ENCODE assay signal across 16 mouse cellular contexts in the genomic region with DNA sequence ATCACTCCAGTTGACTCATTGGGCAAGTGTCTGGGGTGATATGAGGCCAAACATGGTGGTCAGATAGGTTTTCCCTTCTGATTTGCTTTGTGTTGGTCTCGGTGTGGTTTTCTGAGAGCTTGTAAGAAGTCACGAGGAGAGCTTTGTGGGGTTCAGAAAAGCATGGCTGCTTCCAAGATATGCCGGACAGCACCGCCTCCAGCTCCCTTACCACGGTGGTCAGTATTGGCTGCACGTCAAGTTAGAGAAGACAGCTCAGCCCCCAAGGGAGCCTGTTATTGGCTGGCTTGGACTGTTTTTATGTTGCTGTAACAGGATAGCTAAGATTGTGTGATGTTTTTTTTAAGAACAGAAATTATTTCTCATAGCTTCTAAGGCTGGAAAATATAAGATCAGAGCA.
DNase-seq lines count a peak whose midpoint lies in the region.
"Had no signal": no experiment of that assay in that cellular context is flagged by ENCODE, and none has a peak within 500 bp of the region (broad histone marks: within the 10 kb centered on the region; RNA-seq: fewer than 3 reads in every experiment).

No protein-coding gene starts in this region.

- DNase-seq in heart, postnatal 4 days, result peak; percentile 25
- no peak for DNase-seq in heart, postnatal 25 days (ENCODE audit: low spot score)
- DNase-seq in kidney, postnatal 4 days, result peak; percentile 17 to 40
- no peak for DNase-seq in kidney, adult 18-20 months
- DNase-seq in NIH3T3 (ENCODE audit: low read depth), result peak; percentile 70
- peak; percentile 72 for DNase-seq in fibroblast of lung, adult 2 months (ENCODE audit: low read depth)
- DNase-seq in cerebellum, postnatal 4 days (ENCODE audit: low spot score in 2 of 2), result no peak
- DNase-seq in adrenal gland, adult 2 months, result no peak
- DNase-seq: adrenal gland, postnatal 36 days; cerebellum, adult 18-20 months; heart, adult 11 months; kidney, adult 8-10 months; layer of hippocampus, adult 9-11 months; lung, postnatal 36 days; right cerebral cortex, postnatal 14 days; thymus, postnatal 14 days had no signal

- intact Hi-C loops in heart, postnatal 25 days (cut with DNase I), result no loop called here

Comparison
In these comparisons a context has a peak if more than half of its experiments do, and no peak if none do; other contexts are left out.
1. DNase-seq: peak in heart, postnatal 4 days (single experiment), kidney, postnatal 4 days (2 of 2), NIH3T3 (single experiment) and fibroblast of lung, adult 2 months (single experiment); none in heart, postnatal 25 days (single experiment), kidney, adult 18-20 months (single experiment), cerebellum, postnatal 4 days (0 of 2) and adrenal gland, adult 2 months (single experiment).